9 mouse cellular contexts compared by ENCODE assay signal in the genomic region with DNA sequence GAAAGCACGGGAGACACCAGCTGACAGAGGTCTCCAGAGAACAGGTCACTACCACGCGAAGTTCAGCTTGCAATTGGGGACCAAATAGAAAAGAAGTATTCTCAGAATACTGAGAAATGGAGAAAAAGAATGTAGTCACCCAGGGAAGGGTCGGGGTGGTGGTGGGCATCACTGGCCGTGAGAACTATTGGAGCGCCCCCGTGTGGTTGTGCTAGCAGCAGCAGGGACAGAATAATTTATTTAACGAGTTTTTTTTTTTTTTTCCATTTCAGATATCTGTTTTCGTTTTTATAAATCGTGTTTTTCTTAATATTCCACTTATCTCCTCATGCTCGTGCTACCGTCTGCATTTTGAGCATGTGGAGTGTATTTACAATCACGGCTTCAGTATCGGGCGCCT.
DNase-seq lines count a peak whose midpoint lies in the region; ATAC-seq and TF ChIP-seq lines count a peak whose summit lies in the region.
"Had no signal": no experiment of that assay in that cellular context is flagged by ENCODE, and none has a peak within 500 bp of the region (broad histone marks: within the 10 kb centered on the region; RNA-seq: fewer than 3 reads in every experiment).

No protein-coding gene starts in this region.

- H3K9ac ChIP-seq in intestine, postnatal 0 days (ENCODE audit: low read depth, low read length): no peak overlapping the region
- H3K9ac ChIP-seq in intestine, embryonic 15.5 days: no peak overlapping the region

- peak; percentile 52 for TF ChIP-seq CTCF in intestine, postnatal 0 days (IDR thresholded peaks at IDR 0.05; ENCODE audit: low read depth)

- H3K4me2 ChIP-seq in intestine, postnatal 0 days (replicated peaks; ENCODE audit: low read depth): no peak overlapping the region
- no peak overlapping the region for H3K4me2 ChIP-seq in intestine, embryonic 15.5 days (replicated peaks)

- H3K27me3 ChIP-seq in intestine, postnatal 0 days (replicated peaks; ENCODE audit: control insufficient read depth, insufficient read depth, low read length): peaks cover 15% of the 10 kb centered on the region; the same call in 1 of the 2 replicates
- peaks cover 23% of the 10 kb centered on the region; the same call in 1 of the 2 replicates for H3K27me3 ChIP-seq in intestine, embryonic 15.5 days (replicated peaks)

- H3K27ac ChIP-seq in intestine, postnatal 0 days (ENCODE audit: low read depth, low read length): no peak overlapping the region
- H3K27ac ChIP-seq in intestine, embryonic 15.5 days: no peak overlapping the region

- 37% methylated on average over 15 of the region's 15 CpGs for WGBS in intestine, postnatal 0 days
- 36% methylated on average over 15 of the region's 15 CpGs for WGBS in intestine, embryonic 15.5 days

- peak; percentile 20 for DNase-seq in adrenal gland, postnatal 14 days
- no peak for DNase-seq in adrenal gland, adult 2 months
- peak; percentile 58 for DNase-seq in right cerebral cortex, postnatal 14 days
- DNase-seq in right cerebral cortex, postnatal 25 days: no peak
- DNase-seq in naive thymus-derived CD4-positive, alpha-beta T cell, adult 2 months (ENCODE audit: low read depth): peak; percentile 23
- DNase-seq in urinary bladder, postnatal 4 days (ENCODE audit: low spot score in 2 of 2): no peak

- no peaks in the 10 kb centered on the region for H3K9me3 ChIP-seq in intestine, postnatal 0 days (ENCODE audit: control insufficient read depth)
- no peaks in the 10 kb centered on the region for H3K9me3 ChIP-seq in intestine, embryonic 15.5 days

- no peak overlapping the region for H3K4me3 ChIP-seq in intestine, postnatal 0 days (ENCODE audit: low read depth, low read length)
- H3K4me3 ChIP-seq in intestine, embryonic 15.5 days (replicated peaks): no peak overlapping the region
- H3K4me3 ChIP-seq: myocyte had no signal

- H3K36me3 ChIP-seq in intestine, postnatal 0 days (ENCODE audit: control insufficient read depth, insufficient read depth): no peaks in the 10 kb centered on the region
- H3K36me3 ChIP-seq in intestine, embryonic 15.5 days: no peaks in the 10 kb centered on the region

- H3K4me1 ChIP-seq in intestine, postnatal 0 days (replicated peaks; ENCODE audit: control insufficient read depth, insufficient read depth, low read length): no peaks in the 10 kb centered on the region
- no peaks in the 10 kb centered on the region for H3K4me1 ChIP-seq in intestine, embryonic 15.5 days (replicated peaks)

- ATAC-seq in intestine, postnatal 0 days: no peak
- ATAC-seq in intestine, embryonic 15.5 days: no peak

Comparison
In these comparisons a context has a peak if more than half of its experiments do, and no peak if none do; other contexts are left out.
1. DNase-seq: peak in adrenal gland, postnatal 14 days (single experiment), right cerebral cortex, postnatal 14 days (single experiment) and naive thymus-derived CD4-positive, alpha-beta T cell, adult 2 months (single experiment); none in adrenal gland, adult 2 months (single experiment), right cerebral cortex, postnatal 25 days (single experiment) and urinary bladder, postnatal 4 days (0 of 2).